Mouse (Mus musculus) CD4-positive helper T cell, adult 2 months (primary cell): ENCODE results near the gene Cdc42ep2.
A peak's percentile ranks its signal among the peaks of the same experiment; 100 is the strongest.

Experiments used
- DNase-seq: peaks from one replicate; pipeline ENCODE4 v3.0.0-alpha.2; 2012; ENCODE audit warnings: low read depth, missing footprints, low spot score

The Cdc42ep2 gene

DNA sequence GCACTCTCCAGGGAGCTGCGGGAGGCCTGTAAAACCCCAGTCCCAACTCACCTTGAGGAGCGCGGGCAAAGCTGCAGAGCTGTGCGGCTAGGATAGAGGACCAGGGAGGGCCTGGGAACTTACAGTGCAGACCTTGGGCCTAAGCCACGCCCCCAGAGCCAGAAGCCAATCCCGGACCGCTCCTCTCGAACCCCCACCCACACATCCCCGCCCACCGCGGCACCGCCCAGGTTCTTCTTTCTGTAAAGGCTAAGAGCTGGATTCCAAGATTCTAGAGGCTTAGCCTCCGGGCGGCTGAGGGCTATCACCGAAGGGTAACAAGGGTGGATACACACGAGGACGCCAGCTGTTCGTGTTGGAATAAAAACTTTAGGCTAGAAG lies at the start of gene Cdc42ep2:
Gene Cdc42ep2, minus strand, starts transcription at position 104 of the 381 bp plus-strand sequence.
- peak; percentile 92 for DNase-seq

GRCm38 (mm10) chr19:5967664-5968063 lies 43.0 kb upstream of the Cdc42ep2 start:
- no peak for DNase-seq

DNA sequence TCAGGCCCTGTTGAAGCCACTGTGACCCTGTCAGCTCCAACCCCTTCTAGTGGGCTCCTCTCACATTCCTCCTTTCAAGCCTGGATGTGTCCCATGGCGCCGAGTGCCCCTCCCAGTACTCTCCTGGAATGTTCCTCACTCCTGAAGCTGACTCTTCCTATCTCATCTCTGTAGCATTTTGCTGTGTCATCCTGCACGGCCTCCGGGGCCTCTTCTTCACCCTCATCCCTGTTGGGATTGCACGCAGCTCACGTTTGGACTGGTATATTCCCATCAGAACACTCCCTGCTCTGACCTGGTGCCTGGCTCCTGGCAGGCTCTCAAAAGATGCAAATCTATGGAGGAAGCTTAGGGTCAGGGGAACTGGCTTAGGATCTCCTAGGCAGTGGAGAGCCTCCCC lies 42.2 kb upstream of the Cdc42ep2 start:
- no peak for DNase-seq

- DNase-seq = no peak
Measured at GRCm38 (mm10) chr19:5965910-5966309, 41.3 kb upstream of the Cdc42ep2 start.

DNA sequence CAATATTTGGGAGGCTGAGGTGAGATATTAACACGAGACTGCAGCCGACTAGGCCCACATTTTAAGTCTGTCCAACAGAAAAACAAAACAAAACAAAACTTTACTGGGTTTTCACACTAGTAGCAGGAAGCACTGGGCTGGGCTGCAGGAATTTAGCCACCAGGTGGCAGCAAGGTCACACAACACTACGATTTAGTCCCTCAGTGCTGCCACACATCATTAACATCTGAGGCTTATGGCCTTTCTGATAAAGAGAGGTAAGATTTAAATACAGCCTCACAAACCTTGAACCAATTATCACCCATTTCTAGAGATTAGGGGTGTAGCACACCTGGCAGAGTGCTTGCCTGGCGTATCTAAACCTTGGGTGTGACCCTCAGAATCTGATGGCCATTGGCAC lies 40.7 kb upstream of the Cdc42ep2 start:
- peak; percentile 85 for DNase-seq

DNA sequence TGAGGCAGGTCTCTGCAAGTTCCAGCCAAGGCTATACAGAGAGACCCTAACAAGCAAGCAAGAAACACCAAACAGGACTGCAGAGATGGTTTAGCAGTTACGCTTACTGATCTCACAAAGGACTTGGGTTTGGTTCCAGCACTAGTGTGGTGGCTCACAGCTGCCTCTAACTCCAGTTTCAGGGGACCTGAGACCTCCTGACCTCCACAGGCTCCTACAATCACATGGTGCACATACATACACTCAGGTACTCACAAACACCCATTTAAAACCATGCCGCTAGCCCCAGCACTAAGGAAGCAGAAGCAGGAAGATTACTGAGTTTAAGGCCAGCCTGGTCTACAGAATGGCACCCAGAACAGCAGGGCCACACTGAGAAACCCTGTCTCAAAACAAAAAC lies 40.2 kb upstream of the Cdc42ep2 start:
- DNase-seq = no peak

- DNase-seq = peak; percentile 93
Measured at GRCm38 (mm10) chr19:5963883-5964562, 39.4 kb upstream of the Cdc42ep2 start, which contains the start of gene Pola2. TSS of gene Pola2 (minus strand) at chr19:5964202.

DNA sequence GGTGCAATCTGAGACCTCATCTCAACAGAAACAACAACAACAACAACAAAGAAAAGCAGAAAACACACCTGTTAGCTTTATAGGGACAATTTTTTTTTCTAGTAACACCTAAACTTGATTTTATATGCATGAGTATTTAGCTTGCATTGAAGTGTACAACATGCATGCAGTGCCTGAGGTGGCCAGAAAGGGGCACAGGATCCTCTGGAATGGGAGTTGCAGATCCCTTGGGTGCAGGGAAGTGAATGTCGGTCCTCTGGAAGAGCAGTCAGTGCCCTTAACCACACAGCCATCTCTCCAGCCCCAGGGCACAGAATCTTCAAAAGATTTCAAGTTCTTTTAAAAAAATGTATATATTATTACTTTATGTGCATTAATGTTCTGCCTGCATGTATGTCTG lies 38.0 kb upstream of the Cdc42ep2 start:
- DNase-seq = no peak

GRCm38 (mm10) chr19:5957371-5957770 lies 32.8 kb upstream of the Cdc42ep2 start:
- DNase-seq = no peak

GRCm38 (mm10) chr19:5956685-5957084 lies 32.1 kb upstream of the Cdc42ep2 start:
- peak; percentile 65 for DNase-seq

DNA sequence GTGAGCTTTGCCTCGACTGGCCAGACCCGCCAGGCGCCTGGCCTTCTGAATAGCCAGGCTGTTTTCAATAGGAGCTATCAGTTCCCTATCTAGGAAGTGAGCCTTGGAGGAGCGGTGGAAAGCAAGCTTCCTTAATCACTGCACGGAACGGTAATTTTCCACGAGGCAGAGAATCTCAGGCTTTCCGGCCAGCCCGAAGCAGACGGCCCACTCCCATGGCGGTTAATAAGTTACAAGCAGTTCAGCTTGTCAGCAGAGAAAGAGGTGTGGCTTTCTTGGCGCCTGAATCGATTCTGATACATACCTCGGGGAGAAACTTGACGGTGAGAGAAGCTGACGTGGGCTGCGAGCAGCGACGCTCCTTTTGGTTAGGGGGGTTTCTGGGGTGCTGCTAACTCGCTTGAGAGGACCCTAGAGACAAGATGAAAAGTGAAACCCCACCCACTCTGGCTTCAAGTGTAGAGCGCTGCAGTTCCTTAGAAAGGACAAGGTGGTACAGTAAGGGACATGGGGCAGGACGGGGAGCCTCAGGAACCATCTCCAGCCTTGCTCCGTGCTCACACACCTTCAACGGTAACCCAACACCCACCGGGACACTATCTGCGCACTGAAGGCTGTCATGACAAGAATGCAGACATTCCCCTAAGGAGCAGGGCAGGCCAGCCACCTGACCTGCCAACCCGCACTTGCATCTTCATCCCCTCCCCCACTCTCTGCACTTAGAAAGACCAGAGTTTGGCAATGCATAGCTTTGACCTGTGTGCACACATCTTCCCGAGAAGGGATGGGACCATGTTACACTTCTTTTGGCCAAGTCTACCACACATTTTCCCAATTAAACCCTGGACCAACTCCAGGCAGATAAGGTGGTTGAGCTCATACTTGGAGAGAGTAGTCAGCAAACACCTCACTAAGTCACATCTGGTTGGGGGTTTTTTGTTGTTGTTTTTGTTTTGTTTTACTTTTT lies 31.4 kb upstream of the Cdc42ep2 start:
- no peak for DNase-seq

GRCm38 (mm10) chr19:5954936-5955335 lies 30.3 kb upstream of the Cdc42ep2 start:
- no peak for DNase-seq

DNA sequence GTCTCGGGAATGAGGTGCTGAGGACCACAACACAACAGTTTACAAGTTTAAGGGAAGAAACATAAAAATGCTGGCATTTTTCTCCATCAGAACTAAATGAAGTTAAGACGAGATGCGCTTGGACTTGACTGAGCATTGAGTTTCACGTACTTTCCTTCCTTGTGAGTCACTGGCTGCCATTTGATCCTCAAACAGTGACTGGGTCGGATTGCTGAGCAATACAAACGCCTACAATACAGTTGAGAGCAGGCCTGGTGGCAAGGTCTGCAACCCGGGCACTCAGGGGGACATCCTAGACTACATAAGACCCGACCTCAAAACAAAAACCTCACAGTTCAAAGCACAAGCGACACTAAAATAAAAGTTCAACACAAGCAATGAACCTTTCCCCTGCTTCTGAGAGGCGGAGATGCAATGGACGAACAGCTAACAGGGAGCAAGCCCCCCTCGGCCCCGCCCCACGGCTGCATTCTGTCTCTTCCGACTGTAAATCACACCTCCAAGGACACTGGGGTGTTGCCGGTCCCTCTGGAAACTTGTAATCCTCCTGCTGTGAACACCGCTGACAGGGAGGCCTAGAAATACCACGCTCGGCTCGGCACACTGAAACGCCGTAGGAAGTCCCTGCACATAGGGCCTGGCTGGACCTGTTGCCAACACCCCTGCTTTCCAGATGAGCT lies 29.6 kb upstream of the Cdc42ep2 start:
- DNase-seq = no peak

- no peak for DNase-seq
Measured at GRCm38 (mm10) chr19:5953201-5953770, 28.7 kb upstream of the Cdc42ep2 start.

- DNase-seq = no peak
Measured at GRCm38 (mm10) chr19:5952071-5952691, 27.6 kb upstream of the Cdc42ep2 start.

DNA sequence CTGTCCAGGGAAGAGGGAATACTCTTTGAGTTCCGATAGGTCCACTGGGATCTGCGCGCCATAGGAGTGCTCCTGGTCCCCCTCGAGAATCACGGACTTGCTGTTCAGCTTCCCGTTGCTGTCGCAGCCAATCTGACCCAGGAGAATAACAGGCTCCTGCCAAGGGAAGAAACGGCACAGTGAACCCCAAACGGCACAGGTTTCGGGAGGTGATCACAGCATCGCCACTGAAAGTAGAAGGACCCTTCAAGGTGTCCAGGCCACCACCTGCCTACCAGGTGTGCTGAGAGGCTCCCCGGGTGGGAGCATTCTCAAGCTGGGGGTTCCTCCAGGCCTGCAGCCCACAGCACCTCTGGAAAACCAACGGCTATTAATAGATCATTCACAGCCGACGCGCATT lies 27.0 kb upstream of the Cdc42ep2 start:
- no peak for DNase-seq

- DNase-seq = no peak
Measured at GRCm38 (mm10) chr19:5950218-5950617, 25.6 kb upstream of the Cdc42ep2 start.

GRCm38 (mm10) chr19:5945891-5946290 lies 21.3 kb upstream of the Cdc42ep2 start:
- no peak for DNase-seq

DNA sequence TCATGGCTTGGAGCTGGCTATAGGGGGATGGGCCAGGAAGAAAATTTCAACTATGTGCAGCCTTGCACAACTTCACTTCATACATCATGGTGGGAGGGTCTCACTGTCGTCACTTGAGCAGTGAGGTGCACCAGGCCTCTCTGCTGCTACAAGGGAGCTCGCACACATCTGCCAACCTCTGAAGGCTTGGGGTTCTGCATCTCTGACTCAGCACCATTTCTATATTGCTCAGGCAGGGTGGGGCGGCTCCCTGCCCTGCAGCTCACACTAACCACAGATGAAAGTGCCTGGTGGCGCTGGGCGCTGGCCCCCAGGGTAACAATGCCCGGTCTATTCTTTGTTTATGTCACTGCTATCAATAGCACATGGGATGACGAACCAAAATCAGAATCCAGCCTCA lies 20.4 kb upstream of the Cdc42ep2 start:
- no peak for DNase-seq

DNA sequence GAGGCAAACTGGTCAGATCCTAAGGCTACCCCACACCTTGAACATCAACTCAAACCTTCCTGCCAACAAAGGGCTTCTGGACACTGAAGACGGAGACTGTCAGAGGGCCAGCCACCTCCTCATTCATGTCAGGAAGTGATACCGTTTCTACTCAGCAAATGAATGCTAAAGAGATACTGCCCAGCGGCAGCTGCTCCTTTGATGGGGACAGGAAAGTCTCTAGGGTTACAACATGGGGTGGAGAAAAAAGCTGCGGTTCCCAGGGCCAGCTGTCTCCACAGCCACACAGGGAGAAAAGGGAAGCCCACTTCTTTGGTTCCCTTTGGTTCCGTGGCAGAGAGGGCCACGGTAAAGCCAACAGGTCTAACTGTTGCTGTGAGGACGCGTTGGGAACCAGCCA lies 19.5 kb upstream of the Cdc42ep2 start:
- no peak for DNase-seq

GRCm38 (mm10) chr19:5943404-5943803 lies 18.8 kb upstream of the Cdc42ep2 start:
- no peak for DNase-seq
